Mouse (Mus musculus) olfactory bulb, adult 2 months (tissue): Measurements from ENCODE around the gene Zfyve19.

ENCODE experiments used
- CTCF ChIP-seq: fragments of 200-500 bp; IDR thresholded peaks from 2 replicates; pipeline ENCODE4 v1.5.1; 2012; ENCODE audit warnings: low read depth, mild to moderate bottlenecking, low read length, moderate library complexity; ENCODE audit not compliant: insufficient read depth
- POLR2A ChIP-seq: fragments of 200-500 bp; IDR thresholded peaks from 2 replicates; pipeline ENCODE4 v1.6.1; 2012; ENCODE audit warnings: mild to moderate bottlenecking, low read depth, low read length, moderate library complexity; ENCODE audit not compliant: insufficient read depth

GRCm38 (mm10) chr2:119196316-119197108, 11.9 kb upstream of the Zfyve19 start:
- no peak for TF ChIP-seq POLR2A
- no peak for TF ChIP-seq CTCF
